In genomic region chr10:73103383-73103994, GRCm38 (mm10) we compare ENCODE assay signal across 12 mouse cellular contexts. TPM values are rescaled to one million over a fixed set of nuclear protein-coding genes. Genes with fewer than 3 reads are reported as not detected.
DNase-seq lines count a peak whose midpoint lies in the region; ATAC-seq and TF ChIP-seq lines count a peak whose summit lies in the region.
"Had no signal": no experiment of that assay in that cellular context is flagged by ENCODE, and none has a peak within 500 bp of the region (broad histone marks: within the 10 kb centered on the region; RNA-seq: fewer than 3 reads in every experiment).

No protein-coding gene starts in this region.

- no peaks in the 10 kb centered on the region for H3K36me3 ChIP-seq in lung, postnatal 0 days (ENCODE audit: insufficient read depth, low read length)
- H3K36me3 ChIP-seq in stomach, postnatal 0 days (ENCODE audit: control insufficient read depth, insufficient read depth, low read length): no peaks in the 10 kb centered on the region
- no peaks in the 10 kb centered on the region for H3K36me3 ChIP-seq in hindbrain, embryonic 10.5 days
- H3K36me3 ChIP-seq: hindbrain, embryonic 15.5 days; neural tube, embryonic 15.5 days had no signal

- WGBS in lung, postnatal 0 days: 72% methylated on average over 13 of the region's 13 CpGs
- 70% methylated on average over 13 of the region's 13 CpGs for WGBS in stomach, postnatal 0 days
- 78% methylated on average over 13 of the region's 13 CpGs for WGBS in hindbrain, embryonic 10.5 days

- no peak overlapping the region for H3K9ac ChIP-seq in lung, postnatal 0 days (replicated peaks; ENCODE audit: low read depth)
- no peak overlapping the region for H3K9ac ChIP-seq in stomach, postnatal 0 days (ENCODE audit: low read length)
- H3K9ac ChIP-seq: hindbrain, embryonic 15.5 days; neural tube, embryonic 15.5 days had no signal

- H3K9me3 ChIP-seq in lung, postnatal 0 days (ENCODE audit: low read length): no peaks in the 10 kb centered on the region
- no peaks in the 10 kb centered on the region for H3K9me3 ChIP-seq in stomach, postnatal 0 days (ENCODE audit: control insufficient read depth, low read length)
- H3K9me3 ChIP-seq in hindbrain, embryonic 10.5 days: no peaks in the 10 kb centered on the region
- H3K9me3 ChIP-seq: hindbrain, embryonic 15.5 days; neural tube, embryonic 15.5 days had no signal

- no peak for DNase-seq in gastrocnemius, adult 2 months
- no peak for DNase-seq in gastrocnemius, postnatal 25 days
- DNase-seq in lung, postnatal 0 days (ENCODE audit: low spot score): no peak
- no peak for DNase-seq in lung, postnatal 14 days
- DNase-seq in frontal cortex, postnatal 25 days (ENCODE audit: low spot score in 2 of 2): peak; percentile 49 to 51
- DNase-seq in stomach, postnatal 0 days (ENCODE audit: low spot score): no peak
- DNase-seq in Muller cell, postnatal 12 days (ENCODE audit: inconsistent ontology term): no peak
- DNase-seq in hindbrain, embryonic 10.5 days (ENCODE audit: low spot score): no peak

- no peak overlapping the region for H3K4me3 ChIP-seq in gastrocnemius, adult 2 months
- no peak overlapping the region for H3K4me3 ChIP-seq in lung, postnatal 0 days (ENCODE audit: low read depth, low read length)
- H3K4me3 ChIP-seq in stomach, postnatal 0 days (ENCODE audit: low read depth, low read length): no peak overlapping the region
- no peak overlapping the region for H3K4me3 ChIP-seq in hindbrain, embryonic 10.5 days
- H3K4me3 ChIP-seq: hindbrain, embryonic 15.5 days; neural tube, embryonic 15.5 days had no signal

- no peak for TF ChIP-seq EP300 in lung, postnatal 0 days (IDR thresholded peaks at IDR 0.05)
- no peak for TF ChIP-seq EP300 in stomach, postnatal 0 days (optimal IDR thresholded peaks at IDR 0.05)

- ATAC-seq in lung, postnatal 0 days: no peak
- ATAC-seq in stomach, postnatal 0 days (ENCODE audit: low FRiP score, low TSS enrichment): no peak

- intact Hi-C loops in gastrocnemius, adult 2 months (cut with DNase I): no loop called here

- peak; percentile 28; the same call in 1 of the 2 replicates for TF ChIP-seq CTCF in gastrocnemius, adult 2 months (IDR thresholded peaks at IDR 0.05)
- TF ChIP-seq CTCF in lung, postnatal 0 days (IDR thresholded peaks at IDR 0.05): peak; percentile 27; the same call in 1 of the 2 replicates
- TF ChIP-seq CTCF in stomach, postnatal 0 days (IDR thresholded peaks at IDR 0.05; ENCODE audit: low read depth): peak; percentile 55

- H3K4me2 ChIP-seq in lung, postnatal 0 days (replicated peaks; ENCODE audit: low read depth, low read length): no peak overlapping the region
- no peak overlapping the region for H3K4me2 ChIP-seq in stomach, postnatal 0 days (replicated peaks; ENCODE audit: low read depth)
- H3K4me2 ChIP-seq: hindbrain, embryonic 15.5 days; neural tube, embryonic 15.5 days had no signal

- H3K27ac ChIP-seq in gastrocnemius, adult 2 months: no peak overlapping the region
- H3K27ac ChIP-seq in lung, postnatal 0 days (ENCODE audit: low read length): no peak overlapping the region
- no peak overlapping the region for H3K27ac ChIP-seq in stomach, postnatal 0 days (replicated peaks)
- no peak overlapping the region for H3K27ac ChIP-seq in hindbrain, embryonic 10.5 days
- H3K27ac ChIP-seq: hindbrain, embryonic 15.5 days; neural tube, embryonic 15.5 days had no signal

- peaks cover 22% of the 10 kb centered on the region for H3K27me3 ChIP-seq in lung, postnatal 0 days (replicated peaks; ENCODE audit: insufficient read depth, low read length)
- H3K27me3 ChIP-seq in stomach, postnatal 0 days (ENCODE audit: control insufficient read depth, insufficient read depth, low read length): peaks cover 1% of the 10 kb centered on the region; the same call in 1 of the 2 replicates
- peaks cover 40% of the 10 kb centered on the region for H3K27me3 ChIP-seq in hindbrain, embryonic 10.5 days (ENCODE audit: insufficient read depth, poor library complexity, severe bottlenecking)
- H3K27me3 ChIP-seq: hindbrain, embryonic 15.5 days had no signal

- no peaks in the 10 kb centered on the region for H3K4me1 ChIP-seq in lung, postnatal 0 days (ENCODE audit: insufficient read depth, low read depth, low read length)
- no peaks in the 10 kb centered on the region for H3K4me1 ChIP-seq in stomach, postnatal 0 days (replicated peaks; ENCODE audit: control insufficient read depth, insufficient read depth)
- 0 out of 2 replicates have a peak, but pooled peaks cover 14% of the 10 kb centered on the region for H3K4me1 ChIP-seq in hindbrain, embryonic 10.5 days (replicated peaks)

RNA-seq across cellular contexts. Expression of gene Pcdh15, which starts 4.3 kb away (rescaled TPM):
- total RNA-seq in gastrocnemius, adult 2 months (2021): under 1 TPM; 0.18 to 0.39 TPM
- total RNA-seq in gastrocnemius, postnatal 25 days (2021): under 1 TPM; 0.08 to 0.26 TPM
- 0.06 TPM in 1 of 2 replicates, not detected in the other for polyA plus RNA-seq in lung, postnatal 0 days (2015; fragmentation: Nextera tagmentation; extraction: Ambion mirVana)
- 0.68 and 0.79 TPM in 2 replicates for polyA plus RNA-seq in stomach, postnatal 0 days (2015; fragmentation: Nextera tagmentation; extraction: Ambion mirVana)
- polyA plus RNA-seq in hindbrain, embryonic 10.5 days (2016; fragmentation: Nextera tagmentation; extraction: Ambion mirVana): 0.62 and 0.90 TPM in 2 replicates
- total RNA-seq: megakaryocyte-erythroid progenitor cell, adult 5-6 weeks; MEL had no signal

Comparison
In these comparisons a context has a peak if more than half of its experiments do, and no peak if none do; other contexts are left out.
1. DNase-seq: peak in frontal cortex, postnatal 25 days (2 of 2); none in gastrocnemius, adult 2 months (single experiment), gastrocnemius, postnatal 25 days (single experiment), lung, postnatal 0 days (single experiment), lung, postnatal 14 days (single experiment), stomach, postnatal 0 days (single experiment), Muller cell, postnatal 12 days (single experiment) and hindbrain, embryonic 10.5 days (single experiment).
2. Peak in every context shown above with its lines, with median percentiles within 50 percentile points of each other: CTCF ChIP-seq.